Mouse (Mus musculus): ENCODE measurements around the gene Tlcd1. TPM values are rescaled to one million over a fixed set of nuclear protein-coding genes. Genes with fewer than 3 reads are reported as not detected.

The Tlcd1 gene
- polyA plus RNA-seq, 1 experiment: 74.7 TPM

DNA sequence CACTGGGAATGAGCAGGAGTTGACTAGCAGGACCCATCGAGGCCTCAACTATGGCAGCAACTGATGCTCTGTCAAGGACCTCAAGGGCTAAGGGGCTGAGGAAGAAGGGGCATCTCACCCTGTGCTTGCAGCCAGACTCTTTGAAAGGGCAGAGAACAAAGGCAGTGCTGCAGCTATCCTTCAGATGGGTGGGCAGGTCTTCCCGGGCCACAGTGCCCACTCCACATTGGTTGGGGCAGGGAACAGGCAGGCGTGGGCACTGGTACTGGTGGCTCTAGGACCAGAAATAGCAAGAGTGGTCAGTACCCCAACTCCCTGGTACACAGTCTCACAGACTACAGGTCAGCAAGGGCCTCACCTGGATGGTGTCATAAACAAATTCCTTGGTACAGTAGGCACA is 15.8 kb upstream of the Tlcd1 start:
- DNase-seq (ENCODE audit: extremely low spot score in 1 of 2, low spot score in 1 of 2): no peak

DNA sequence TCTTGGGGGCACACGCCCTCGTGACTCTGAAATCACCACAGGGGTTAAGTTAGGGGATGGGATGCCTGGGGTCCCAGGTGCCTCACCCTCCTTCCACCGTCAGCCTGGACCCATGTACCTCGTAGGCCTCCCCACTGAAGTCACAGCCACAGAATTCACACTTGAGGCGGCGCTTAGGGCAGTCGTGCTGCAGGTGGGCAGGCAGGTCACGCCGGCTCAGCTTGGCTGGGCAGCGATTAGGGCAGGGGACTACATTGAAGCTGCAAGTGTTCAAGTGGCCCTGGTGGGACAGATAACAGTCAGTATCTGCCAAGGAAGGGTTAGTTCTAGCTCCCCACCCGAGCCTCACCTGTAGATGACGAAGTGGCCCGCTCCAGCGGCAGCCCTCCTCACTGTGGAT is 15.3 kb upstream of the Tlcd1 start:
- no peak for DNase-seq (ENCODE audit: extremely low spot score in 1 of 2, low spot score in 1 of 2)

DNA sequence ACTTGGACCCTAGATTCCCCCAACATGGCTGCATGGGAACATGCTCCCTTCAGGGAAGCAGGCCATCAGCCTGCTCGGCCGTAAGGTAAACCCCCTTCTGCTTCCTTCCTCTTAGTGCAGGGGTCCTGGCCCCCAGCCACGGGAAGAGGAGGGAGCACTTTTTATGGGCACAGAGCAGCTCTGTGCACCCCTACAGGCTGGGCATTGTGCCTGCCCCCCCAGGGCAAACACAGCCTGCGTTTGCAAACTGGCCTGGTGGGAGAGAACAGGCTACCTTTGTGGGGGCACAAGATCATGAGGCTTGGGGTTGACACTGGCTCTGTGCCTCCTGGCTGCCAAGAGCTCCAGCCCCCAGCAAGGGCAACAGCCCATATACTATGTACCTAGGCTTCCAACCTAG is 14.5 kb upstream of the Tlcd1 start:
- DNase-seq (ENCODE audit: extremely low spot score in 1 of 2, low spot score in 1 of 2): no peak

DNA sequence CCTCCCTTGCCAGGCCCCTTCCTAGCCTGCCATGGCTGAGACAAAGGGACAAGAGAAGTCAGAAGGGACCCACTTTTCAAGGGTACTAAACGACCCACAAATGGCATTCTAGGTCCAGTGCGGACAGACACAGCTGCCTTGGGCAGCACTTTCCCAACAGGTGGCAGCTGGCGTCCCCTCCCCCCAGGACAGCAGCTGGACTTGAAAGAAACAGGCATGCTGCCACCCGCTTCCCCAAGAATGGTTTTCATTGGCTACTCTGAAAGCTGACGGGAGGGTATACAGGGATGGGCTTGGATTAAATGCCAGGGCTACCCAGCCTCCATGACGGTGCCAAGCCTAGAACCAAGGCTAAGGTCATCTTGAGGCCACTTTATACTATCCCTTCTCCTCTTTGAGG is 14.0 kb upstream of the Tlcd1 start:
- DNase-seq (ENCODE audit: extremely low spot score in 1 of 2, low spot score in 1 of 2): no peak

DNA sequence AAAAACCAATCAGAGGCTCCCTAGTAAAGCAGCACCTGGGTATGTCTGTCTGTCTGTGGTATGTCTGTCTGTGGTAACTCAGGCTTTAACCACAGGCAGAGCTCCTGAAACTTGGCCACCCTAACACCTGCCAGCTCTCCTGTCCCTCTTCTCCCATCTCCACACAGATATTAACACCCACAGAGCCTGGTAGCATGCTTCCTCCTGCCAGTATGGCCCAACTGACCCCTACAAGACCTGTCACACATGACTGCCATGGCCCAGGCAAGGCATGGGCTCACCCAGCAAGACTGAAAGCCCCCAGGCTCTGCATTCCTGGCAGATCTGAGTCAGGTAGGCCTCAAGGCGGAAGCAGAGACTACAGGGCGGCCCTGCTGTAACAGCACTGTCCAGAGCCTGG is 13.5 kb upstream of the Tlcd1 start:
- no peak for DNase-seq (ENCODE audit: extremely low spot score in 1 of 2, low spot score in 1 of 2)

DNA sequence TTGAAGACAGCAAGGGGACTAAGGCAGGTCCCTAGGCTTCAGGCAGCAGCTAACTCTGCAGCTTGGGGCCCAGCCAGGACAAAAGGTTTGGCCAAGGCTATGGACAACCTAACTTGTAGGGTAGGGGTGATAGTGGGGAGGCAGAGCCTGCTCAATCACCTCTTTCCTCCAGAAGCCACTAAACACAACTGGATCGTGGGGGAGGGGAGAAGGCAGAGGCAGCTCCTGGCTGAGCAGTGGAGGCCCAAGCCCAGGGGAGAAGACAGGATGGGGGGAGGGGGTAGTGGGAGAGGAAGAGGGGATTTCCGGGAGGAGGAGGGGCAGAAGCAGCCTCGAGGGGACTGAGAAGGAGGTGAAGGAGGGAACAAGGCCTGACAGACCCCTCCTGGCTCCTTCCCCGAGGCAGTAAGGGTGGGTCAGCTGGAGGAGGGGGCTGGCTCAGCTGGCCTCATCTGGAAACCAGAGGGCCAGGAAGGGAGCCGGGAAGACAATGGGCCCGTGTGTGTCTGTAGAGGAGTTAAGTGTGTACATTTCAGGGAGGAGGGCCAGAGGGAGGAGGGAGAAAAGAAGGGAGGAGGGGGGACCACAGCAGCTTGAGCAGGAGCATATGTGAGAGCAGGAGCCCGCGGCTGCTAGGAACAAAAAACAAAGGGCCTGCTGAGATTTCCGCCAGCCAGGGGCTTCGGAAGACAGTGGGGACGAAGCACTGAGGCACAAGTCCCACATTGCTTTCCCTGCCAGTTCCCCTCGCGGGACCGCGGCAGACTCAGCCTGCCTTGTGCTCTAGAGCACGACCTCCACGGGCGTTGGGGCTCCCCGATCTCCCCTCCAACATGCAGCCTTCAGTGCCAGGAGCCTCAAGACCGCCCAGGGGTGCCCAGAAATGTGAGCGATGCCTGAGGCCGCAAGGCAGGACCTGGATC is 12.6 kb upstream of the Tlcd1 start:
- DNase-seq (ENCODE audit: extremely low spot score in 1 of 2, low spot score in 1 of 2): no peak

DNA sequence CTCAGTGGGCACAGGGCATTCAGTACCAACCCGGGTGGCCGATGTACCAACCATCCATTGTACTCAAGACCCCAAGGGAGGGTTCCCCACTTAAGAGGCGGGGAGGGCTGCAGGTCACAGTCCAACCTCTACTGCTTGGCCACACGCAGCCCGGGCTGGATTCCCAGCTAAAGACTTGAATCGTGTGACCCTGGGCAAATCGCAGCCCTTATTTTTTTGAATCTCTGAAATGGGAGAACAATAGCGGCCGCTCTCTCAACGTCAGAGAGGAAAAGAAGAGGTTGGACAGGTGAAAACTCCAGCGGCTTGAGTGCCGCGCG is 11.9 kb upstream of the Tlcd1 start:
- DNase-seq (ENCODE audit: extremely low spot score in 1 of 2, low spot score in 1 of 2): no peak

DNA sequence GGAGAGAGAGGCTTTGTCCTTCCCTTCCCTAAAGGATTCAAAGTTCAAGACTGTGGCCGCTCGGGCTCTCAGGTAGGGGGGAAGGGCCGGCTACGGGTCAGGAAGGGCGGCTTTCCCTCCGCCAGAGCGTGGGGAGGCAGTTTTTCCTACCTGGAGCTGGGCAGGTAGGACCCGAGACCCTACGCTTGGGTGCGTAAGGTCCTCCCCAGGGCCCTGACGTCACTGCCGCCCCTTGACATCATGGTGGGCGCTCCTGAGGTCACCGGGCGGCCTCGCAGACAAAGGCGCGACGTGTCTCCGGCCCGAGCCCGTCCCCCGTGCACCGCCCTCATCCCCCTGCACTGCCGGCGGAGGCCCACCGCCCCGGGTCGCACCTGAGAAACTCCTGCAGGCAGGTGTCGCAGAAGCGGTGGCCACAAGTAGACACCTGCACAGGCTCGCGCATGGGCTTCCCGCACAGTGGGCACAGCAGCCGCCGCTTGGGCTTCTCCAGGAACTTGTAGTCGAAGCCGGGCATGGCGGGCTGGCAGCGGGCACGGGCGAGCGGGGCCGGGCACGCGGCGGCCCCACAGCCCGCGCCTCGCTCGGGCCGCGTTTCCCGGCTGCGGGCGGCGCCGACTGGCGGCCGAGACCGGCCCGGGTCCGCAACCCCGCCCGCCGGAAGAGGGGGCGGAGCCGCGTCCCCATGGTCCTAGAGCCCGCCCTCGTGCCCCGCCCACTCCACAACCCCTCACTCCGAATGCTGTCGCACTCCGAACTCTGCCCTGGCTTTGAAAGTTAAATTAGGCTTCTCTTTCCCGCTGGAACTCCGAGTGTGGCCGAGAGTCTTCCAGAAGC is 11.4 kb upstream of the Tlcd1 start, which contains the start of gene Traf4:
TSS of gene Traf4 (minus strand) at position 666 of the 837 bp plus-strand sequence.
- peak in 1 of 2 experiments; percentile 66 for DNase-seq (ENCODE audit: extremely low spot score in 1 of 2, low spot score in 1 of 2)

DNA sequence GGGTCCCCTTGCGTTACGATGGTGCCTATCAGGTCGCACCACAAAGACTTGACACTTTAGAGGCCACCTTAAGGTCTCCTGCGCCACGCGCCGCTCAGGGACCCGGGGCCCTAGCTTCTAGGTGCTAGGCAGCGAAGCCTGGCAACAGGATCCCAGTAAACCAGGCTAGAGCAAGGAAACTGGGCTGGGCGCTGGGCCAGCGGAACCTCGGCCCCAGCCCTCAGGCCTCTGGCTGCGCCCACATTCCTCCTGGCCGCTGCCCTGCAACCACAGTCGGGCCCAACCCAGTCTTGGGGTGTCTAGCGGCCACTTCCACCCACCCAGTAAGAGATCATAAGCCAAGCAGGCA is 10.8 kb upstream of the Tlcd1 start:
- no peak for DNase-seq (ENCODE audit: extremely low spot score in 1 of 2, low spot score in 1 of 2)

DNA sequence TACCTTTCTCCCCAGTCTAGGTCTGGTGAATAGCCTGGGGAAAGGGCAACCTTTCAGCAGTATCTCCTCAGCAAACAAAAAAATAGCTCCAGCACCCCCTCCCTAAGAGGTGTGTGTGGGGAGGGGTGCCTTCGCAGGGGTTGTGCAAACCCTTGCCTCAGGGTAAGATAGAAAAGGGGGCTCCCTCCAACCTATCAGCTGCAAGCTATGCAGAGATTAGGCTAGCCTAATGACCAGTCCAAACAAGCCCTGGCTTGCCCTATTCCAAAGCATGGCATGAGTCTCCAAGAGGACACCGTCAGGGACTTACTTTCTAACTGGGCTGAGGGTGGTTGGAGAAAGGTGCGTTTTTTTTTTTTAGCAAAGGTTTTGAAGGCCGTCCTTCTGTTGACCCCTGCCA is 10.3 kb upstream of the Tlcd1 start:
- DNase-seq (ENCODE audit: extremely low spot score in 1 of 2, low spot score in 1 of 2): no peak

DNA sequence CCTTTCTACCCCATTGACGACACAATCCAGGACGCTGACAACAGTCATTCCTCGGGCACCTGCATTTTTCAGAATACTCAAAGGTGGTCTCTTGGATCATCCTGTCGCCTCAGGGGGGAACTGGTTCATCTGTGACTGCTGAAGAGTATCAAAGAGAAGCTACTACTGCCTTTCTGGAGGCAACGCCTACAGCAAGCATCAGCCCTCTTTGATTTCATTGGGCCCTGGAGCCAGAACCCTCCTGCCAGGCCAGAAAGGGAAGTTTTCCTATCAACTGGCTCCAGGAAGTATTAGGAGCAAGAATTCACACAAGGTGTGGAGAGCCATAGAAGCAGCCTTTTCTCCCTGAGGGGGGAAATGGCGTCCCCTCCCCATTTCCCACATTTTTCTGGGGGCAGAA is 9.9 kb upstream of the Tlcd1 start:
- no peak for DNase-seq (ENCODE audit: extremely low spot score in 1 of 2, low spot score in 1 of 2)

DNA sequence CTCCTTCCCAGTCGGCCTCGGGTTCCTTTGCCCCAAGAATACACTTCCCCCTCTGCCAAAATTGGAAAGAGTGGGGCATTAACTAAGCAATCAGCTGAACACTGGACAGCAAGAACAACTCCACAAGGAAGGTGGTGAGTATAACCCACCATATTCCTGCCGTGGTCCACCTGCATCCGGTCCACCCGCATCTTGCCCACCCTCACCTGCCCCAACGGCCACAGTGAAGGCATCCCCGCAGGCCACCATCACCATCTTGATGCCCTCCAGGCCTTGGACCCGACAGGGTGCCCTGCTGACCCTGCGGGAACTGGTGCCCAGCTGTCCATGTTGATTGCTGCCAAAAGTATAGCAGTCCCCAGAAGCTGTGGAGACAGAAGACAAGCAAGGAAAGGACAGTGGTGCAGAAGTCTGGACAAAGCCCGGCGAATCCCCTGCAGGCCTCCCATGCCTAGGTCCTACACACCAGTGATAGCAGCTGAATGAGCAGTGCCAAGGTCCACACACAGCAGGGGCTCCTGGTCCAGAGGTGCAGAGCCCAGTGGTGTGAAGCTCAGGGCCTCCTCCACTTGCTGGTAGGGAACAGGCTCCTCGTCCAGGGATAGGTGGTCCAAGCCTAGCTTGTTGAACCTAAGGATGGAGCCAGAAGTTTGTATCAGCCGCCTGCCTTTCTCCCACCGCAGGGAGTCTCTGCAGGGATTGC is 9.1 kb upstream of the Tlcd1 start:
- no peak for DNase-seq (ENCODE audit: extremely low spot score in 1 of 2, low spot score in 1 of 2)

DNA sequence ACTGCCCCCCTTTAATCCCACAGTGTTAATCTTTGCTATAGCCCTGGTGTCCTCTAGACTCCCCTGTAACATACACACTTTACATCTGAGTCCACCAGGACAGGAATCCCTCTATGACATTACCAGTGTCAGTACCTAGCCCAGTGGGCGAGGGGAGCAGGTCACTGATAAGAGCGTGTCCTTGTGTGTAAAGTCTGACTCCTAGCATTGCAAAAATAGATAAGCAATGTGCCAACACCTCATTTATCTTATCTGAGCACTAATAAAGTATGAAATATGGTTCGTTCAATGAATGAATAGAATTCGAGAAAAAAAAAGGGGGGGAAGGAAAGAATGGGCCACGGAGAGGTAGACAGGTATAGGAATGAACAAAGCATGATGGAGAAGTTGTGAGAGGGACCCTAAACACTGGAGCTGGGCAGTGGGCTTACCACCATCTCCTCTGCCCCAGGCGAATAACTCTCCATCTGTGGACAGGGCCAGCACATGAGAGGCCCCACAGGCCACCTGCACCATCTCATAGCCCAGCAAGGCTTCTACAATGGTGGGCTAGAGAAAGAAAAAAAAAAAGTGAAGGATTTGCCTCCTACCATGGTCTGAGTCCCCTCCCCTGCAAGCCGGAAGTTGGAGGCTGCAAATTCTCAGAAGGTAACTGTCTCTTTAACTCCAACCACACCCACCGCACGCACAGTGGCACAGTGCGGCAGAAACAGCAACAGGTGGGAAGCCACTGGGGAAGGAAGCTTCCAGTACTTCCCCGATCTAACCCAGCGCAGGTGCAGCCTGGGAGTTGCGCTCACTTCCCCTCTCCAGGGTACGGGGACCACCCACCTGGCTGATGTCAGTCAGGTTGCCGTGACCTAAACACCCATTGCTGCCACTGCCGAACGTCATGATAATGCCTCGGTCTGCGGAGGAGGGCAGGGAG is 7.7 kb upstream of the Tlcd1 start:
- no peak for DNase-seq (ENCODE audit: extremely low spot score in 1 of 2, low spot score in 1 of 2)

DNA sequence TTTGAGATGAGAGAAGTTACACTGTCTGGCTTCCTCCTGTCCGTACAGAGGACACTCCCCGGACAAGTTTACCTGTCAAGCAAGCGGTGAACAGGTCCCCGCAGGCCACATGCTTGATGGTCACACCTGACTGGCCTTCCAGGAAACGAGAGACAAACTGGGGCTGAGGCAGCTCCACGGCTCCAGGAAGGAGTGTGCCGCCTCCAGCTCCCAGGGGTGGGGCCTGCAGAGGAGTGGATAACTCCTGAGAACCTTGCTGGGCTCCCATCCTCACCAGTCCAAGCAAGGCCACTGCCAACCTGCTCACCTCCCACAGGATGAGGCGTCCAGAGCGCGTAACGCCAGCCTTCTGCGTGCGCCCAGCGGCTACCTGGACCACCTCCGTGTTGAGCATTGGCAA is 6.2 kb upstream of the Tlcd1 start:
- DNase-seq (ENCODE audit: extremely low spot score in 1 of 2, low spot score in 1 of 2): no peak

DNA sequence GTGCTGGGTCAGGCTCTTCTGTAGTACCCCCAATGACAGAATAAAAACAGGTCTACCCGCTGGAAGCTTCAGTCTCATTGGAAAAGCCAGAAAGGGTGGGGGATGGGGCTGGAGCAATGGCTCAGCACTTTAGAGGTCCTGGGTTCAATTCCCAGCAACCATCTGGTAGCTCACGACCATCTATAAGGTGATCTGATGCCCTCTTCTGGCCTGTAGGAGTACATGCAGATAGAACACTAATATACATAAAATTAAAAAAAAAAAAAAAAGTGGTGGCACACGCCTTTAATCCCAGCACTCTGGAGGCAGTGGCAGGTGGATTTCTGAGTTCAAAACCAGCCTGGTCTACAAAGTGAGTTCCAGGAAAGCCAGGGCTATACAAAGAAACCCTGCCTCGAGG is 5.2 kb upstream of the Tlcd1 start:
- DNase-seq (ENCODE audit: extremely low spot score in 1 of 2, low spot score in 1 of 2): no peak

DNA sequence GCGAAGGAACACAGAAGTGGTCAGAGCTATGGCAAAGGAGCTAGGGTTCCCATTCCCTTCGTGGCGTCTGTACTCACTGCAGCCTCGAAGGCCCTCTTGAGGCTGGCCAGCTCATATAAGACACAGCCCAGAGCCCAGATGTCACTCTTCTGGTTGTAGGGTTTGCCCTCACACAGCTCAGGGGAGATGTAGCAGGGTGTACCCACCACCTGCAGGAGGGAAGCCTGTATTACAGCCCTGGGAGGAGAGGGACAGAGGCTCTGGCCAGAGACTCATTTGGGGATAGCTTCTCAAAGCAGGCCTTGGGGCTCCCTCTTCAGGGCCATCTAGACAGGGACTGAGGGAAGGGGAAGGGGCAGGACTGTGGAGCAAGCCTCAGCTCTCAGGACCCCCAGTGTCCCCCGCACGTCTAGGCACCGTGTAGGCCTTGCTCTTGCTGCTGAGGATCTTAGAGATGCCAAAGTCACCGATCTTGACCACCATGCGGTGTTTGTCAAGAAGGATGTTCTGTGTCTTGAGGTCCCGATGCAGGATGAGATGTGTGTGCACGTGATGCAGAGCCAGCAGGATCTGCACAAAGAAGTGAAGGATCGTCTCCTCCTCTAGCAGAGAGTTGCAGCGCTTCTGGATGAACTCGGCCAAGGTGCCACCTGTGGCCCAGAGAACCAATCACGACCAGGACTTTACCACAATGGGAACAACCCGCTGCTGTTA is 4.3 kb upstream of the Tlcd1 start:
- no peak for DNase-seq (ENCODE audit: extremely low spot score in 1 of 2, low spot score in 1 of 2)

DNA sequence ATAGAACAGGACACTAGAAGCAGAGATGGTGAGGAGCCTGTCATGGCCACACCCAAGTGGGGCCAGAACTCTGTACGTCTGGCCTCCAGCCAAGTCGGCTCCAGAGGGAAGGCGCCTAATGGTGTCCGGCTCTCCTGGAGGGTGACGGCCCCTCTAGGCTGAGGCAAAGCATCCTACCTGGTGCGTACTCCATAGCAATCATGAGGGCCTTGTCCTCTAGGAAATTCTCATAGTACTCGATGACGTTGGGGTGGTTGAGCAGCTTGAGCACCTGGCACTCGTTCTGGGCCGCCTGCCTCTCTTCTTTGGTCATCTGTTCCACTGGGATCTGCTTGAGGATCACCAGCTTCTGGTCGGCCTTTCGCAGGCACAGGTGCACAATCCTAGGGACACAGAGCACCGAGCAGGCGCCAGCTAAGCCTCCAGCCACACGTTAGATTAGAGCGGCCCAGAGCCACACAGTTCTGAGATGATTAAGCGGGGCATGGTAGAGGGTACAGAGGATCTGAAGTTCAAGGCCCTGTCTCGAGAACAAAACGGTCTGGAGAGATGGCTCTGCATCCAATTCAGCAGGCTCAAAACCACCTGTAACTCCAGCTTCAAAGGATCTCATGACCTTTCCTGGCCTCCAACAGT is 3.6 kb upstream of the Tlcd1 start:
- DNase-seq (ENCODE audit: extremely low spot score in 1 of 2, low spot score in 1 of 2): no peak

DNA sequence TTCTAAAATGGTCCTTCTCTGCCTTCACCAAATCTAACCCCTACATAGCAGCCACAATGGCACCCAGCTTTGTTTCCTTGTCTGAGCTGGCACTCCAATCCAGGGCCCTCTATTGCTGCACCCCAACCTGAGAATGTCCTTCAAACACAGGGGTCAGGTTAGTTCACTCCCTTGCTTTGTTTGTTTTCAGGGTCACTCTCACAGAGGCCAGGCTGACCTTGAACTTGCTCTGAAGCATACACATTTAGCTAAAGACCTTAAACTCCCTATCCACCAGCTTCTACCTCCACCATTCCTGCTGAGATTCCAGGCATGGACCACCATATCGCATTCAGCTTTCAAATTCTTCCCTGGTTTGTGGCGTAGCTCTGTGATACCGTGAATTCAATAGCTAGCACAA is 2.0 kb upstream of the Tlcd1 start:
- no peak for DNase-seq (ENCODE audit: extremely low spot score in 1 of 2, low spot score in 1 of 2)

DNA sequence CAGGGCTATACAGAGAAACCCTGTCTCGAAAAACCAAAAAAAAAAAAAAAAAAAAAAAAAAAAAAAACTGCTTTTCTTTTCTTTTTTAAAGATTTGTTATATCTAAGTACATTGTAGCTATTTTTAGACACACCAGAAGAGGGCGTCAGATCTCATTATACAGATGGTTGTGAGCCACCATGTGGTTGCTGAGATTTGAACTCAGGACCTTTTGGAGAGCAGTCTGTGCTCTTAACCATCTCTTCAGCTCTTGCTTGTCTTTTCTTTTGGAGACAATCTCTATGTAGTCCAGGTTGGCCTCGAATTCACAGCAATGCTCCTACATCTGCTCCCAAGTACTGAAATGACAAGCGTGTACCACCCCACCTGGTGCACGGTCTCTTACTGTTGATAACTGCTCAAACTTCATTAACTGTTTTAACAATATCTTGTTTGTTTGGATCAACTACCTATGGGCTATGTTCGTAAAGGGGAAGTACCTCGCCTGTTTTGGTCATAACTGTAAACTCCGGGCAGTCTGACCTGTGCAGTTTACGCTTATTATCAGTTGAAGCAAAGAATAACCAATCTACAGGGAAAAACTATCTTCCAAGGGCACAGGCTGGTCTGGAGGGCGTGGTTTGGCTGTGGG is 625 bp upstream of the Tlcd1 start:
- no peak for DNase-seq (ENCODE audit: extremely low spot score in 1 of 2, low spot score in 1 of 2)
